Mouse (Mus musculus) frontal cortex, postnatal 25 days (tissue): ENCODE results near the gene Pts.

Experiments used
- DNase-seq, 2 experiments: peaks; one replicate each; pipeline ENCODE4 v3.0.0; 2022; ENCODE audit warnings: low spot score in 2 of 2

Pts gene

GRCm38 (mm10) chr9:50528293-50528892, at the start of gene Pts:
TSS of gene Pts (minus strand) at chr9:50528724.
- peak; percentile 94 to 97 for DNase-seq

DNA sequence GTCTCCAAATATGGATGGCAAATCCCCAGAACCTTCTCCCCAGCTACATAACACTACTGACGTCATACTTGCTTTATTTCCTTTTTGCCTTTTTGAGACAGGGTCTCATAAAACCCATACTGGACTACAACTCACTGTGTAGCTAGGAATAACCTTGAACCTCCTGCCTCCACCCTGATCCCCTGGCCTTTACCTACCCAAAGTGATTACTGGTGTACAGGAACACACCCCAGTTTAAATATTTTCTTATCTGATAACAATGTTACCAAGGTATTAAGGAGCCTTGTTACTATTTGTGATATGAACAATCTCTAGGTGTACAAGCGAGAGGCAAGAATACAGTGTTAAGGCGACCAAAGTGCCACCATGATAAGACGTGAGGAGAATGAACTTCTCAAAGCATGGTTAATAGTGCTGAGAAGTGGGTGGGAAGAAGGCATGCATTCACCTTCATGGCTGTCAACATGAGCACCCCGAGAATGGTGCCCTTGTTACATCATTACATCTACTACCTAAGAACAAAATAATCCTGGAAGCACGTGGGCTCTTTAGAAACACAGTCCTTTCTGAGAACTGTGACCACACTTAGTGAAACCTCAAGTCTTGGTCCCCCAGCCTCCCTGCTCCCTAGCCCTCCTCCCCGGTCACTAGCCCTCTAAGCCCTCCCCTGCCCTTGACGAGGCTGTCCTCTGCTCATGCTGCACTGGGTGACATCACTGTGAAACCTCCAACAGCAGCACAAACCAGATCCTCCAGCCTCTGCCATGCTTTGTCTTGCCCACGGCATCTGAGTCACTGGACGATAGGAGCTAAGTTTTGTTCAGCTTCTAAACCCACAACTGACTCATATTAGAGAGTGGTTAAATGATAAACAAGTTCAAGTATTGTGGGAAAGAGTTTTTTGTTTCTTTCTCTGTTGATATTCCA, 41.3 kb upstream of the Pts start:
- DNase-seq = no peak

- DNase-seq = no peak
Observed at GRCm38 (mm10) chr9:50567881-50568280, 39.4 kb upstream of the Pts start.

GRCm38 (mm10) chr9:50567372-50567771, 38.8 kb upstream of the Pts start:
- DNase-seq = no peak

GRCm38 (mm10) chr9:50565940-50566339, 37.4 kb upstream of the Pts start:
- DNase-seq = no peak

GRCm38 (mm10) chr9:50565173-50565572, 36.6 kb upstream of the Pts start:
- DNase-seq = no peak

DNA sequence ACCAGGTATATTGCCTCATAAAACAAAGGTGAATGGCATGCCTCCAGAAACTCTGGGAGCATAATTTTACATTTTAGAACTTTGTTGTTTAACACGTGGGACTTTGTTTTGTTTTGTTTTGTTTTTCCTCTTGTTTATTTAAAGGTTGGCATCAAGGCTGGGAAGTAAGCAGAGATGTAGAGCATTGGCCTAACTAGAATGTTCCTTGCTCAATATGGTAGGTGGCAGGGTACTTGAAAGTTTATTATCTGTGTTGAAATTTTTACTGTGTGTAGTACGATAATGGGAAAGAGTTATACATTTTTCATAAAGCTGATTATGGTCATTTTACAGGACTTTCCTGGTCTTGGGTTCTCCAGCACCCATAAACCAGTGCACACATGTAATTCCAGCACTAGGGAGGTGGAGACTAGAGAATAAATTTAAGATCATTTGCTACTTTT, 33.4 kb upstream of the Pts start:
- DNase-seq = no peak

DNA sequence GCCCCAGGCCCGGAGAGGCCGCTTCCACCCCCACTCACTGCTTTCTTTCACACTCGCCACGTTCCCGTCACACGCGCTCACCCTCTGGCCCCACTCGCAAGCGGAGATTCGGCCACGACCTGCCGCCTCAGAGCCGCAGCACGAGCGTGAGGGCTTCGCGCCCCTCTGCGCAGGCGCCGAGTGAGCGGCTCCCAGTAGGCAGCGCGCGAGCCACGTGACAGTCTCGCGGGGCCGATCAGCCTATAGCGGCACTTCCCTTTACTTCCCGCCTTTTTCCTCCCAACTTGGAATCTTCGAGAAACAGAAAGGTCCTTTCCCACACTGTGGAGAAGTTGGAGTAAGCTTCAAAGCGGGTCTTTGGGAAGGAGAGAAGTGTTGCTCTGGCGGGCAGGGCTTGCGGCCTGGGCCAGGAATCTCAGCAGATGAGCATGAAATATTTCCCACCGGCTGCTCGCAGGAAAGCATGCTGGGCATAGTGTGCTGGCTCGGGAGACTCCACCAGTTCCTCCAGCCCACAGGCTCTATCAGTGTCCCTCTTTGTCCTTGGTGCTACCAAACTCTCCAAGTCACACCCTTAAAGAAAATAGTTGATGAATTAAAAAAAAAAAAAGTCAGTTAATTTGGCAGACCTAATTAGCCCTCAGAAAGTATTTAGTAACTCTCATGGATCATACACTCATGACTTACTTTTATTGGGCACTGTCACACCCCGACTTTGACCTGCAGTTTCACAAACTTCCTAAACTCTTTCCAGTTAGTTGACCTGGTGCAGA, 32.8 kb upstream of the Pts start, which contains the start of gene Tex12:
TSS of gene Tex12 (minus strand) at position 181 of the 773 bp plus-strand sequence.
- no peak for DNase-seq

GRCm38 (mm10) chr9:50555094-50555446, 26.5 kb upstream of the Pts start, which contains the start of gene Bco2:
TSS of gene Bco2 (minus strand) at chr9:50555181.
- DNase-seq = no peak

- peak; percentile 20 to 44 for DNase-seq
Observed at GRCm38 (mm10) chr9:50554241-50555093, 25.9 kb upstream of the Pts start, which contains the start of gene Il18. TSS of gene Il18 (plus strand) at chr9:50554827.

- DNase-seq = no peak
Observed at GRCm38 (mm10) chr9:50553547-50553946, 25.0 kb upstream of the Pts start.

- DNase-seq = no peak
Observed at GRCm38 (mm10) chr9:50552206-50552605, 23.7 kb upstream of the Pts start.

DNA sequence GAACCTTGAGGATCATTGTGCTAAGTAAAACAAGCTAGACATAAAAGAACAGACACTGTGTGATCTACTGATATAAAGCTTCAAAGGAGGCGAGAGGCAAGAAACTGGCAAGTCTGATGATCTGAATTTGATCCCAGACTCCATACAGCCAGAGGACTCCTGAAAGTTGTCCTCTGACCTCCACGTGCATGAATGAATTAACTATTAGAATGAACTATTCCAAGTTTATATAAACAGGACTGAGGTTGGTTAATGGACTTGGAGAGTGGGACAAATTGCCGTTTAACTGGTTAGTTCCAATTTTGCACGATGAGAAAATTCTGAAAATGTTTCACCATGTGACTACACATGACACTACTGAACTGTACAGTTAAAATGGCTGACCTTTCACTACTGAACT, 20.4 kb upstream of the Pts start:
- DNase-seq = no peak

DNA sequence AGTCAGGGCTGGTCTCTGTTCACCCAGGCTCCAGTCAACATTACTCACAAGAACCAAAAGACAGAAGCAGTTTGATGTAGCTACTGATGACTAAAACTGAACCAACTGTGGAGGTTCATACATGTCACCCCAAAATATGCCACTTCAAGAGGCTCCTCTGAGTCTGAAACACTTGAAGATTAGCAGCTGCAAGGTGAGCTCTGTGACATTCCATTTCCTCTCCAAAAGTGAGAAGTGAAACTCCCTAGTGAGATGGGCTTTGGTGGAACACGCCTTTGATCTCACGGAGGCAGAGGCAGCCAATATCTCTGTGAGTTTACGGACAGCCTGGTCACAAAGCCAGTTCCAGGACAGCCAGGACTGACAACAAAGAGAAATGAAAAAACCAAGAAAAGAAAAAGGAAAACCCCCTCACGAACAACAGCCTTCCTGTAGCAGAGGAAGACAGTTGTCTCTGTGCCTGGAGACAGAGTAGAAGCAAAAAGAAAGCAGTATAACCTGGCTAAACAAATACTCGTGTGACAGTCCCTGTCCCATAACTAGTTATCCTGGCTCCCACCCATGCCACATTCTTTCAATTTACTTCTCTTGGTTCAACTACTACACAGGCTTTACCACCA, 19.4 kb upstream of the Pts start:
- no peak for DNase-seq

DNA sequence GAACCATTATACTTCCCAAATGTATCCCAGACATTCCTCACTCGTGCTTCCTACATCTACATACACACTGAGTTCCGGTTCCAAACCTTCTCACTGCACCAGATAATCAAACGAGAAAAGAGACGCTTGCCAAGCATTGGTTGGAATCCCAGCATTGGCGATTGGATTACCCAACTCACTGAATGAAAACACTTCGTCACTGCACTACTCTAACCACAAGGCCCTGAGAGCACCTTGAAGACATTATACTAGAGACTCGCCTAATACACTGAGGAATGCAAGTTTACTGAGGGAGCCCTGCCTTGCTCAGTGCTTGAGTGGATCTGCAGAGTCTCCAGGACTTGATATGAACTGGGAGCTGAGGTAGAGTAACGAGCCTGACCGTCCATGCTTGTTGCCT, 13.9 kb upstream of the Pts start:
- DNase-seq = no peak

DNA sequence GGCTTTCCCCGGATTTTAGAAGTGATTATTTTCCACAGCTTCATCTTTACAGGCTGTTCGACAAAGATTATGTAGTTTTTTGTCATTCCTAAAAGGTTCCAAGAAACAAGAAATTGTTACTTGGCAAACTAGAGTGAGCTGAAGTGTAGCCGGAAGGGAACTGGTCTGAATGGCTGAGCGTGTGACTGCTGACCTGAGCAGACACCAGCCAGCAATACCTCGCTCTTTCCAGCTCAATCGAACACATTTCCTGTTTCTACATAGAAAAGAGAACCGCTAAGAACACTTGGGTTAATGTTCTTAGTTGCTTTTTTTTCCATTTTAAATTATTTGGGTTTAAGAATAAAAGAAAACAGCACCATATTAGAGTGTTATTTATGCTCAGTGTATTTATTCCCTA, 11.6 kb upstream of the Pts start:
- DNase-seq = no peak

- DNase-seq = no peak
Observed at GRCm38 (mm10) chr9:50537295-50537694, 8.8 kb upstream of the Pts start.

- no peak for DNase-seq
Observed at GRCm38 (mm10) chr9:50536603-50537135, 8.1 kb upstream of the Pts start.

- no peak for DNase-seq
Observed at GRCm38 (mm10) chr9:50535930-50536329, 7.4 kb upstream of the Pts start.

GRCm38 (mm10) chr9:50533791-50534190, 5.3 kb upstream of the Pts start:
- DNase-seq = no peak

GRCm38 (mm10) chr9:50533328-50533727, 4.8 kb upstream of the Pts start:
- no peak for DNase-seq
